Comparison of ENCODE assay signal across 8 mouse cellular contexts in genomic region chr3:127446173-127446572, GRCm38 (mm10). TPM values are rescaled to one million over a fixed set of nuclear protein-coding genes. Genes with fewer than 3 reads are reported as not detected.
A peak's percentile ranks its signal among the peaks of the same experiment; 100 is the strongest.
DNase-seq lines count a peak whose midpoint lies in the region; TF ChIP-seq lines count a peak whose summit lies in the region.

No protein-coding gene starts in this region.

- DNase-seq in MEL-GATA-1-ER (ENCODE audit: extremely low read depth, low read depth) = peak; percentile 74
- peak; percentile 26 for DNase-seq in fibroblast of lung, adult 2 months (ENCODE audit: low read depth)
- peak; percentile 10 for DNase-seq in heart, postnatal 25 days (ENCODE audit: low spot score)
- peak; percentile 55 to 58 for DNase-seq in layer of hippocampus, postnatal 36 days
- peak; percentile 49 for DNase-seq in lung, postnatal 36 days
- peak; percentile 65 for DNase-seq in right cerebral cortex, adult 18-20 months
- no peak for DNase-seq in T-cell, adult 2 months (ENCODE audit: low spot score)

- no peak overlapping the region for H3K27ac ChIP-seq in bone marrow, adult 2 months (ENCODE audit: control insufficient read depth, insufficient read depth, low read depth, low read length, poor library complexity)

- no peak overlapping the region for H3K4me3 ChIP-seq in bone marrow, adult 2 months (replicated peaks; ENCODE audit: control insufficient read depth, low read depth, low read length)

- no peak for TF ChIP-seq POLR2A in bone marrow, adult 2 months (IDR thresholded peaks at IDR 0.05; ENCODE audit: borderline replicate concordance, control insufficient read depth, low read depth, low read length)

- intact Hi-C loops in heart, postnatal 25 days (cut with DNase I) = loop anchor here (5.0 kb wide), 1 partner anchor 124 kb away; no protein-coding TSS in a partner anchor

- no peaks in the 10 kb centered on the region for H3K4me1 ChIP-seq in bone marrow, adult 2 months (ENCODE audit: control insufficient read depth, insufficient read depth, low read length)

- 30% methylated on average over 5 of the region's 5 CpGs for WGBS in bone marrow, adult 2 months

- TF ChIP-seq CTCF in bone marrow, adult 2 months (IDR thresholded peaks at IDR 0.05; ENCODE audit: control insufficient read depth, insufficient read depth, low read length) = 0 out of 2 replicates have a peak, but pooled peaks have one; percentile 14

RNA-seq across cellular contexts. Expression of gene Ank2, which starts 53.0 kb away (rescaled TPM):
- 1.1 and 5.5 TPM in 2 replicates for polyA plus RNA-seq in bone marrow, adult 2 months (2011; ENCODE audit: insufficient read depth, insufficient read length, low replicate concordance, missing spikeins)
- 100 to 1,000 TPM; 299 to 338 TPM for total RNA-seq in heart, postnatal 25 days (2021)
- 100 to 1,000 TPM; 693 to 758 TPM for total RNA-seq in layer of hippocampus, postnatal 36 days (2021)
